Mouse (Mus musculus) intestine, embryonic 14.5 days (tissue): ENCODE data around the gene Ranbp6. TPM values are rescaled to one million over a fixed set of nuclear protein-coding genes. Genes with fewer than 3 reads are reported as not detected.

Experiments used
- ATAC-seq: fragments of 200-750 bp; cut with Nextera tagmentation; replicated peaks from 2 replicates; pipeline ENCODE4 v1.8.0; 2017; ENCODE audit warnings: low read depth, moderate number of reproducible peaks, moderate TSS enrichment, moderate library complexity; ENCODE audit not compliant: low FRiP score, low TSS enrichment
- DNase-seq: peaks from one replicate; pipeline ENCODE4 v3.0.0-alpha.2; 2018; ENCODE audit warnings: low spot score
- H3K27ac ChIP-seq: fragments of 300-500 bp; sonication (generic); 2 replicates; pipeline ENCODE4 v1.5.1; 2014; ENCODE audit warnings: low read depth, mild to moderate bottlenecking, control low read depth
- H3K27me3 ChIP-seq: fragments of 300-500 bp; sonication (generic); replicated peaks from 2 replicates; pipeline ENCODE4 v1.6.1; 2014; ENCODE audit warnings: low read length, control low read depth; ENCODE audit not compliant: control insufficient read depth, insufficient read depth
- H3K36me3 ChIP-seq: fragments of 300-500 bp; sonication (generic); 2 replicates; pipeline ENCODE4 v1.6.1; 2014; ENCODE audit warnings: low read length, control low read depth; ENCODE audit not compliant: control insufficient read depth, insufficient read depth
- H3K4me1 ChIP-seq: fragments of 300-500 bp; sonication (generic); replicated peaks from 2 replicates; pipeline ENCODE4 v1.6.1; 2014; ENCODE audit warnings: low read length, control low read depth, mixed read lengths; ENCODE audit not compliant: control insufficient read depth, insufficient read depth
- H3K4me2 ChIP-seq: fragments of 300-500 bp; sonication (generic); 2 replicates; pipeline ENCODE4 v1.6.1; 2014; ENCODE audit warnings: low read length
- H3K4me3 ChIP-seq: fragments of 300-500 bp; sonication (generic); 2 replicates; pipeline ENCODE4 v1.5.1; 2014; ENCODE audit warnings: low read depth, low read length, control low read depth, mixed read lengths
- H3K9ac ChIP-seq: fragments of 300-500 bp; sonication (generic); 2 replicates; pipeline ENCODE4 v1.6.1; 2014; ENCODE audit warnings: mild to moderate bottlenecking, low read length
- H3K9me3 ChIP-seq: fragments of 300-500 bp; sonication (generic); 2 replicates; pipeline ENCODE4 v1.6.1; 2016; ENCODE audit warnings: low read length, control low read depth; ENCODE audit not compliant: control insufficient read depth
- WGBS: fragments of 180-500 bp; shearing (Covaris S2); extraction: QIAGEN DNeasy Blood & Tissue Kit; methylation state at CpG from one replicate; pipeline ENCODE4 v1.1.7; 2014; 5-methylcytosine and 5-hydroxymethylcytosine counted together
- polyA plus RNA-seq: library from polyadenylated mRNA; unstranded; fragments of >200 nt; fragmentation: Nextera tagmentation; extraction: Ambion mirVana; gene quantifications from 2 replicates; pipeline ENCODE4 v1.2.1, GENCODE M21; 2014

The Ranbp6 gene
- polyA plus RNA-seq, 1 experiment from 2014 or later, result 17.3 TPM

DNA sequence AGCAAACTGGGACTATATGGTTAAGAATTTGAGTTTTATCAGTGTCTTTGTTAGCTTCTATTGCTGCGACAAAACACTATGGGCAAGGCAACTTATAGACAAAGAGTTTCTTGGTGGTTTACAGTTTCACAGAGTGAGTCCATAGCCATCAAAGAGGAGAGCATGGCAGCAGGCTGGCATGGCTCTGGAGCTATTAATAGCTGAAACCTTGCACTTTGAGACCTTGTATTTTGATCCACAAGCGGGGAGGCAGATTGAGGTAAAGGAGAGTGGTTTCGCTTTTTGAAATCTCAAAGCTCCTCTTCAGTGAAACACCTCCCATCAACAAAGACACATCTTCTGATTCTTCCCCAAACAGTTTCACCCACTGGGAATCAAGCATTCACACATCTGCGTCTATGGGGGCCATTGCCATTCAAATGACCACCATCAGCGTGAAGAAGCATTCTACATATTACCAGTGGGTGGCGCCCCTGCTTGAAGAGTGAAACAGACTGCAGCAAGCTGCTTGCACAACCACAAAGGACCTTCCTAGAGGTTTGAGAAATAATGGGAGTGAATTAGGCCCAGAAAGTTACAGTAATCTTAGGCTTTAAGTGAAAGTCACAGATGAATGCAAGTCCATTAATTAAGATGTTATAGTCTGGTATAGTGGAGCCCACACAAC, 11.4 kb upstream of the Ranbp6 start:
- H3K4me2 ChIP-seq, result no peak overlapping the region
- WGBS, result 57% methylated on average over 6 of the region's 6 CpGs
- H3K27ac ChIP-seq, result no peak overlapping the region
- no peaks in the 10 kb centered on the region for H3K27me3 ChIP-seq
- no peak for ATAC-seq
- H3K9me3 ChIP-seq, result no peaks in the 10 kb centered on the region
- DNase-seq, result no peak
- H3K36me3 ChIP-seq, result no peaks in the 10 kb centered on the region
- no peak overlapping the region for H3K9ac ChIP-seq
- no peak overlapping the region for H3K4me3 ChIP-seq
- no peaks in the 10 kb centered on the region for H3K4me1 ChIP-seq

DNA sequence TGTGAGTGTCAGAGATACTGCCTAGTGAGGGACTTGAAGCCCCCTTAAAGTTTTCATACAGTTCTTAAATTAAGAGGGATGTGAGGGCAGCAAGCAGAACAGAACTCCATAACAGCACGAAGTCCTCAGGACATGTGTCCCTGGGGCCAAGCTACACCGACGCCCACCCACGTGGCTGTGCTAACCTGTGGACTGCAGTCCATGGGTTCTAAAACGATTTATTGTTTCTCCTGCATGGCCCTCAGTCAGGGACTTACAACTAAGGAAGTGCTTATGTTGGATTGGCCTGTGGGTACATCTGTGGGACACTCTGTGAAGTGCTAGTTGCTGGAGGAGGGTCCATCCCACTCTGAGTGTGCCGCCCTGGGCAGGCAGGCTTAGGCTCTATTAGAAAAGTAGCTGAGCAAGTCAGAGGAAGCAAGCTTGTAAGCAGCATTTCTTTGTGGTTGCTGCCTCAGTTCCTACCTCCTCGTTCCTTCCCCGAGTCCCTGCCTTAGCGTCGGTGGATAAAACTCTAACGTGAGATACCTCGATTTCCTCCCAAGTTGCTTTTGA, 10.8 kb upstream of the Ranbp6 start:
- H3K27me3 ChIP-seq, result no peaks in the 10 kb centered on the region
- DNase-seq (no peak), ATAC-seq (no peak)
- H3K4me3 ChIP-seq, result no peak overlapping the region
- no peak overlapping the region for H3K4me2 ChIP-seq
- no peaks in the 10 kb centered on the region for H3K4me1 ChIP-seq
- WGBS, result 66% methylated on average over 12 of the region's 12 CpGs
- H3K9ac ChIP-seq, result no peak overlapping the region
- no peaks in the 10 kb centered on the region for H3K36me3 ChIP-seq
- H3K27ac ChIP-seq, result no peak overlapping the region
- no peaks in the 10 kb centered on the region for H3K9me3 ChIP-seq

DNA sequence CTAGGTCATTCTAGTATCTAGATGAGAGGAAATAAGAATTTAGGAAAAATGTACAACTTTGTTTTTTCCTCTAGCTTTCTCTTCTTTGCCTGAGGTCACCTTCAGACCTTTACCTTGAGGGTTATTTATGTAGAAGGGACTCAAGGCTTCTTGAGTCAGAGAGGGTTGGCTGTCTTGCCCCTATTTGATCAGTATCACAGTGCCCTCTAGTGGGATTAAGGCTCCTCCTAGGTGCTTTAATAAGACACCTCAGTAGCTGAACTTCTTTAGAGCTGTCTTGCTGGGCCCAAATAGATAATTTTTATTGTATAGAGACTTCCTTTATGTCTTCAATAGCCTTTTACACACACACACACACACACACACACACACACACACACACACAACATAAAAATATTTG, 8.2 kb upstream of the Ranbp6 start:
- Histone ChIP-seq H3K36me3 (no peaks in the 10 kb centered on the region), H3K4me1 (no peaks in the 10 kb centered on the region), H3K27me3 (no peaks in the 10 kb centered on the region), H3K9ac (no peak overlapping the region), H3K27ac (no peak overlapping the region), H3K9me3 (no peaks in the 10 kb centered on the region), H3K4me3 (no peak overlapping the region), H3K4me2 (no peak overlapping the region)
- ATAC-seq (no peak), DNase-seq (no peak)

DNA sequence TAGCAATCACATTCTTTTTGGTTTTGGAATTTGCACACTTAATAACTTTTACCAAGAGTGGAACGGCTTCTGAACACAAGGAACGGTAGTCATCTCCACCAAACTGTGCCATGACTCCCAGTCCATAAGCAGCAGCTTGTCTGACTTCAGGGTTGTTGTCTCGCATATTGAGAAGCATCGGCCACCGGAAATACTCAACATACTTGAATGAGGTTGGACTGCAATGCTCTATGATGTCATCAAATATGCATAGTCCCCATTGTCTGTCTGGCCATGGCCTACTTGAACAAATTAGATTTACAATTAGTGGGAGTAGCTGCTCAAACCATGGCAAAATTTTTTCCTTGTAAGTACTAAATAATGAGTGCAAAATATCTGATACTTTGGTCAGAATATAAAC, 2.8 kb downstream of the Ranbp6 start:
- Histone ChIP-seq H3K9me3 (no peaks in the 10 kb centered on the region), H3K27ac (no peak overlapping the region), H3K27me3 (0 out of 2 replicates have a peak, but pooled peaks cover 4% of the 10 kb centered on the region), H3K4me2 (no peak overlapping the region), H3K4me3 (no peak overlapping the region), H3K9ac (no peak overlapping the region), H3K36me3 (peaks cover 25% of the 10 kb centered on the region), H3K4me1 (peaks cover 10% of the 10 kb centered on the region)
- ATAC-seq, result no peak
- DNase-seq, result no peak
- 91% methylated on average over 5 of the region's 5 CpGs for WGBS

DNA sequence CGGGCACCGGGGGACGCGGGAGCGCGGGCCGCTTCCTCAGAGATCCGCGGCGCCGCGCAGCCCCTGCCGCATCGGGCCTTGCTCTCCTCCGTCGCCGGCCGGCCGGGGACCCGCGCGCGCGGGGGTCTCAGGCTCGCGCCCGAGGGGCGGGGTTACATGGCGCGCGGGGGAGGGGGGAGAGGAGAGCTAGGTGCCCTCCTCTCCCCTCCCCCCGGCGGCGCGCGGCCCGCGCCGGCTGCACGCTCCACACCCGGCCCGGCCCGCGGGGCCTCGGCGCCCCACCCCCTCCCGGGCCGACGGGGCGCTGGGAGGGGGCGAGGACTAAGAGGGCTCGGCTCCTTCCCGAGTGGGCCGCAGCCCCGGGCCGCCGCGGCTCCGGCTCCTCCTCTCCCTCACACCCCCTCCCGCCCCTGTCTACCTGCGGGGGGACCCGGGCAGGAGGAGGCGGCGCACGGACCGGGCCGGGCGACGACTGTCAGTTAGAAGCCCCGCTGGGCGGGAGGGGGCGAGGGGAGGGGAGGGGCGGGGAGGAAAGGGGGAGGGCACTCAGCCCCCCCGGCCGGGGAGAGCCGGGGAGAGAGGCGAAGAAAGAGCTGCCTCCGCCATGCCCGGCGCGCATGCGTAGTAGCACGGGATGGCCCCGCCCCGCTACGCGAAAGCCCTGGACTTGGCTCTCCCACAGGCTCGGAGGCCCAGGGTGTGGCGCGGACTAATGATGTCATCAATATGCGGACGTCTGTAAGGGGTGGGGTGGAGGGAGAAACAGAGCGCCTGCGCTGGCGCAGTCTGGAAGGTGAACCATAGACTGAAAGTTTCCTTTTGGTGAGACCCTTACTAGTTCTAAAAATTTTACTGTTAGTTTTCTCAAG, 6.6 kb downstream of the Ranbp6 start, which contains the start of gene 9930021J03Rik:
Gene 9930021J03Rik, minus strand, starts transcription at position 73 of the 869 bp plus-strand sequence.
- peak; percentile 100 for DNase-seq
- Histone ChIP-seq H3K4me1 (peaks cover 7% of the 10 kb centered on the region), H3K36me3 (peaks cover 23% of the 10 kb centered on the region), H3K9me3 (no peaks in the 10 kb centered on the region), H3K27me3 (no peaks in the 10 kb centered on the region), H3K4me2 (peak within 1 kb of the TSS; percentile 76), H3K27ac (peak within 1 kb of the TSS; percentile 95), H3K4me3 (peak within 1 kb of the TSS; percentile 80), H3K9ac (peak within 1 kb of the TSS; percentile 84)
- under 1% methylated on average over 52 of the region's 95 CpGs for WGBS
- peak; percentile 94 for ATAC-seq

DNA sequence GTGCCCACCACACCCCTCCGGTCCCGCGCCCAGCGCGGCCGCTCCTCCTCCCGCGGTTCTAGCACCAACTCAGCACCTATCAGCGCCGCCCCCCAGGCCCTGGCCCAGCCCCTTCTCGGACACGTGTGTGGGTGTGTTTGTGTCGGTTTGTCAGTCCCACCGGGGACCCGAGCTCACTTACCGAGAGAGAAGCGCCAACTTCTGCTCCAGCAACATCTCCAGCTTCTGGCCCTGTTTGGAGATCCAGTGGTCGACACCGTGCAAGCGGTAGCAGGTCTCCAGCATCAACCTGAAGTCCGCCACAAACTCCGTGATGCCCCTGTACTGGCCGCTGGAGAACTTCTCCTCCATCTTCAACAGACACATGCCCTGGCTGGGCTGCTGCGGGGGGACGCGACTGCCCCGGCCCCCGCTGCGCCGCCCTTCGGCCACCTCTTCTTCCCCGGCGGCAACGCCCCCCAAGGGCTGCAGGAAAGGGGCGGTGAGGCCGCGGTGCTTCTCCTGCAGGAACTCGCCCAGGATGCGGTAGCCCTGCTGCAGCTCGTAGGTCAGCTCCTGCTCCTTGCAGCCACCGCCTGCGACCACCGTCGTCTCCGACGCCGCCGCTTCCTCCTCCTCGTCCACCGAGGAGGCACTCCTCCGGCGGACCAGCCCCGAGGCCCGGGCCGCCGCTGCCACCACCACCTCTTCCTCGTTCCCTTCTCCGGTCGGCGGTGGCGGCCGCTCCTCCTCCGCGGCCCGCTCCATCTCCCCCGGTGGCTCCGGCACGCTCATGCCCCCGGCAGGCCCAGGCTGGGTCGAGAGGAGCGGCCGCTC, 7.5 kb downstream of the Ranbp6 start:
- H3K4me1 ChIP-seq, result peaks cover 7% of the 10 kb centered on the region
- peak overlapping the region; percentile 80 for H3K4me3 ChIP-seq
- peak overlapping the region; percentile 95 for H3K27ac ChIP-seq
- peak; percentile 56 for ATAC-seq
- H3K4me2 ChIP-seq, result peak overlapping the region; percentile 76
- DNase-seq, result peak; percentile 88
- WGBS, result 1% methylated on average over 69 of the region's 72 CpGs
- peak overlapping the region; percentile 84 for H3K9ac ChIP-seq
- H3K9me3 ChIP-seq, result no peaks in the 10 kb centered on the region
- peaks cover 15% of the 10 kb centered on the region for H3K36me3 ChIP-seq
- no peaks in the 10 kb centered on the region for H3K27me3 ChIP-seq

DNA sequence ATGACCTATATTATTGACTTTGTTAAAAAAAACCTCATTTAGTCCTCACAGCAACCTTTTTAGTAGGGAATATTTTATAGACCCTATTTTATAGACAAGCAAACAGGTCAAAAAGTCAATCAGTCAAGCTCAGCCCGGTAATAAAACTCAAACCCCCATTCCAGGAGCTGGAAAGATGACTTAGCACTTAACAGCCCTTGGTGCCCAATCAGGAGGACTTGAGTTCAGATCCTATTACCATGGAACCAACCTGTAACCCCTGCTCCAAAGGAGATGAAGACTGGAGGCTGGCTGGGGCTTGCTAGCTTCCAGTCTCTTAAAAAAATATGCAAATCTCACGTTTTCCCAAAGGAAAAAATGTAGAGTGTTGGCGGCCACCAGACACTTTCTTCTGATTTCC, 8.8 kb downstream of the Ranbp6 start:
- 39% methylated on average over 3 of the region's 3 CpGs for WGBS
- Histone ChIP-seq H3K4me3 (peak overlapping the region; percentile 80), H3K9ac (no peak overlapping the region)

DNA sequence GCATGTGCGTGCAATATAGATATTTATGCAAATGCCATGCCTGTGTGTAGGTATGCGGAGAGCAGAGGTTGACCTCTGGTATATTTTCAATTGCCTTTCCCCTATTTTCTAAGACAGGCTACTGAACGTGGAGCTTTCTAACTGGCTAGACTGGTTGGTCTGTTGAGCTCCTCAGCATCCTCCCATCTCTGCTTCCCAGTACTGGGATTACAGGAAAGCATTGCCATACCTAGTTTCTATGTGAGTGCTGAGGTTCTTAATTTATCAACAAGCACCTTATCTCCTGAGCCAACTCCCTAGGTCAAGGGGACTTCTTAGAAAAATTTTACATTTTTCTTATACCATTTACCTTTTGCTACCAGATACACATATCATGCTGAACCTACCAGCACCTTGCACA, 15.4 kb downstream of the Ranbp6 start:
- H3K27me3 ChIP-seq, result no peaks in the 10 kb centered on the region
- H3K4me1 ChIP-seq, result no peaks in the 10 kb centered on the region
- H3K4me2 ChIP-seq, result no peak overlapping the region
- H3K36me3 ChIP-seq, result no peaks in the 10 kb centered on the region
- no peaks in the 10 kb centered on the region for H3K9me3 ChIP-seq
- H3K27ac ChIP-seq, result no peak overlapping the region
- ATAC-seq, result no peak
- H3K9ac ChIP-seq, result no peak overlapping the region
- DNase-seq, result no peak
- H3K4me3 ChIP-seq, result no peak overlapping the region
- WGBS, result 83% methylated on average over 3 of the region's 3 CpGs

More for the DNA sequence above, 8.8 kb downstream of the Ranbp6 start:
- Histone ChIP-seq H3K4me2 (peak overlapping the region; percentile 76), H3K9me3 (no peaks in the 10 kb centered on the region), H3K36me3 (0 out of 2 replicates have a peak, but pooled peaks cover 1% of the 10 kb centered on the region), H3K27ac (no peak overlapping the region), H3K27me3 (no peaks in the 10 kb centered on the region), H3K4me1 (peaks cover 5% of the 10 kb centered on the region)
- ATAC-seq, result no peak
- DNase-seq, result no peak
